Mouse (Mus musculus) thymus, postnatal 25 days (tissue): ENCODE measurements around the gene Hip1.
"Not testable (repeated sequence)": the region's sequence is repeated elsewhere in the genome, so short reads cannot be mapped to it uniquely, and the experiment has no call there.

Experiments
- DNase-seq: peaks from one replicate; pipeline ENCODE4 v3.0.0; 2022

Hip1 gene

DNA sequence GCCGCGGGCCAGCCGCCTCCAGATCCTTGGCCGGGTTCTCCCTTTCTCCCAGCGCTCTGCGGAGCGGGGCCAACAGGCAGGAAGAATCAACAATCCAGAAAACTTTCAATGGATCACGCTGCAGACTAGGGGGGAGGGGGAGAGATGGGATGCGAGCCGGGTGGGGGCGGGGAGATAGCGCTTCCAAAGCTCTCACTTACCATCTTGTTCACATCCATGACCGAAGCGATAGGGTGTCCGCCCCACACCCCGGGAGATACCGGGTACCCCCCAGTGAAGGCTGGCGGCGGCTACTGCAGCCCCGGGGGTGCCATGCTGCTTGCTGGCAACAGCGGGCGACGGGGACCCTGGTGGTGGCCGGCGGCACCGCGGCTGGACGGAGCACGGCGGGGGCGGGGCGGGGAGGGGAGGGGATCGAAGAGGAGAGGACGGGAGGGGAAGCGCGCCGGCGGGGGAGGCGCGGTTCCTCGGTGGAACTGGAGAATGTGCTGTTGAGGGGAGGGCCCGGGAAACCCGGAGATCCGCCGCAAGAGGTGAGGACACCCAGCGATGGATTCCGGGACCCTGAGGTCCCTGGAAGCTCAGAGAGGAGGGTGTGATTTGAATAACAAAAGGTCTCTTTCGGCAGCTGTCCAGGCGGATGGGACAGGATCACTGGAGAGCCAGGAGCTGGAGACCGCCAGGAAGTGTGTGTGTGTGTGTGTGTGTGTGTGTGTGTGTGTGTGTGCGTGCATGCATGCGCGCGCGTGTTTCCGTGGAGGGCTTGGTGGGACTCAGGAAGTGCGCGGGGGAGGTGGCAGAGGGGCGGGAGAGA is 55.8 kb downstream of the Hip1 start:
- DNase-seq: peak; percentile 11

DNA sequence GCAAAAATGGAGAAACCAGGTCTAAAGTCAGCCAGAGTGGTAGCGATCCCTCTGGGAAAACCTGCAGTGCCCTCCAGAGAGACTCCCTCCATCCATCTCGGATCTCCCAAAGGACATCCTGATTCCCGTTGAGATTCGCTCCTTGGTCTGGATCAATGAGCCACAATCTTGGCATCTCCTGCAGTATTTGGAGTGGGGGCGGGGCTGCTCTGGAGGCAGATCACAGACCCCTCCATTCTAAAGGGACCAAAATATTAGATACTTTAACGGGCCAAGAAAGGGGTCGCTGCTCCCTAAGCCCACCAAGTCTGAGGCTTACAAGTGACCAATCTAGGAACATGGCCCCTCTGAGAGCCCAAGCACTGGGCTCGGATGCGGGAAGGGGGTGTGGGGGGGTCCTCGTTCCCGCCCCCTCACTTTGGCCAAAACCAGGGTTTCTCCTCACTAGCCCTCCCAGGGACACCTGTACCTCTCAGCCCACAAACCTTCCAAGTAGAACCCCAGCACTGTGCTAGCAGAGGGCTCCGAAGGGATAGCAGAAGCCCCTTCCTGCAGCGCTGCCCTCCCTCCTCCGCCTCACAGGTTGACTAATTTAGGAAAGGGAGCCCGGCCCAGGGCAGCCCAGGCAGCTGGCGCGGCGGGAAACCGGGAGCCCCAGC is 56.6 kb downstream of the Hip1 start:
- DNase-seq: no peak

DNA sequence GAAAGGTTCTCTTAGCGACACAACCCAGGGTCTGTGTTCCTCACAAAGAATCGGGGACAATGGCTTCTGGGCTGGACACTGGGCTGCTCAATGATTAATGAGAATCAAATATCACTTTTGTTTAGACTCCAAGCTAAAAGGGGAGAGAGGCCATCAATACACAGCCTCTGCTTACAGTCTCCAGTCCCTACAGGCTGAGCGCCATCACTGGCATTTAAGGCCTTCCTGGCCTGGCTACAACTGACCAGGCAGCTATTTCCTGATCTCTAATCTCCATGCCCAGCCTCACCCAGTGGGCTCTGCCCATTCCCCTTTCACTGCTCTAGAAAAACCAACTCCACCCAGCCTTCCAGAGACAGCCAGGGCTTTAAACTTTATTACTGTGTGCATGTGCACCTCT is 59.6 kb downstream of the Hip1 start:
- DNase-seq: no peak

DNA sequence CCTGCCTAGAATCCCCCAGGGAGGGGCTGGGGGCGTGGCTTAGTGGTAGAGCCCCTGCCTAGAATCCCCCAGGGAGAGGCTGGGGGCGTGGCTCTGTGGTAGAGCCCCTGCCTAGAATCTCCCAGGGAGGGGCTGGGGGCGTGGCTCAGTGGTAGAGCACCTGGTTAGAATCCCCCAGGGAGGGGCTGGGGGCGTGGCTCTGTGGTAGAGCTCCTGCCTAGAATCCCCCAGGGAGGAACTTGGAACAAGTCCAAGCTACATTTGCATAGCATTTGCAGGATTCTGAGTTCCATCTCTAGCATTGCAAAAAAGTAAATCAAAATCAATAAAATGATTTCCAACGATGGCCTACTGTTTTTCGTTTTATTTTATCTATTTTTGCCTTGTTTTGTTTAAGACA is 61.1 kb downstream of the Hip1 start:
- not testable (repeated sequence) for DNase-seq

GRCm38 (mm10) chr5:135478877-135479600 is 65.9 kb downstream of the Hip1 start:
- no peak for DNase-seq

DNA sequence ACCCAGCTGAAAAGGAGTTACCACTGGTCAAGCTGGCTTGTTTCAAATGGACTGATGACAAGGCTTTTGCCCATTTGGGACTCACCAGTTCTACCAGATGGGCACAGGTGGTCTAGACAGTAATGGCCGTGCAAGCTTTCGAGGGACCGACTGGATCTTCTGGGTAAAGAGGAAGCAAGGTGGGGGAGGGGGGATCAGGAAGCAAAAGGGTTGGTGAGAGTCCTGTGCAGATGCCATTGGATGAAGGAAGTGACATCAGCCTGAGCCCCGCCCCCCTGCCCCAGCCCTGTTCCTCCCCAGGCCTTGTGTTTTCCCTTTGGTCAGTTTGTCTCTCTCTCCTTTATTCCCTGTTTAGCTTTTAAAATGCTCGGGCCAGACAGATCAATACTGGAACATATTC is 68.7 kb downstream of the Hip1 start:
- DNase-seq: no peak

DNA sequence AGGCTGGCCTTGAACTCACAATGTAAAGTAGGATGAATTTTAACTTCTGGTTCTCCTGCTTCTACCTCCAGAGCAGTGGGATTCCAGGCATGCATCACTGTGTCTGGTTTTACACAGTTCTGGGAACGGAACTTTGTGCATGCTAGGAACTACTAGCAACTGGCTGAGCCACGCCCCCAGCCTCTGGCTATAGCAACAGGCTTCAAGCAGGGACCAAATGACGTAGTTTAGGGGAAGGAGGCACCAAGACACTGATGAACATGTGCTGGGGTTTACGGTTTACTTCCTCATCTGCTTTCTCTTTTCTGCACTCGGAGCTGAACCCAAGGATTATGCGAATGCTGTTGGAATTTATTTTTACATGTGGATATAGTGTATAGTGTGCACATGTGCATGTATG is 72.5 kb downstream of the Hip1 start:
- DNase-seq: no peak

DNA sequence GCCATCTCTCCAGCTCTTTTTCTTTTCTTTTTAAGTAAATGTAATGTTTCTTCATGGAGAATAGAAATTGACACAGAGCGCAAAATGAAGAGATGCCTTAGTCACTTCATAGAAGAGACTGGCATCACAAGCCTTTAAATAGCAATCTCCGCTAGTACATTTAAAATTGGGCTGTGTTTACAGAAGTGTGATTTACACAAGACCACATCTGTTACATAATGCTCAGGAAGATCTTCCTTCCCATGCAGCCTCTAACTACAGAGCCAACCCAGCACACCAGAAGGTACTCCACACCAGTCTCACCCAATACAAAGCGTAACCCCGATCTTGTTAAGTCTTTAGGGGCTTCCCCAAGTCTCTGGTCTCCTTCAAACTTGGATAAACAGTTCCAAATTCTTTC is 73.2 kb downstream of the Hip1 start:
- no peak for DNase-seq

DNA sequence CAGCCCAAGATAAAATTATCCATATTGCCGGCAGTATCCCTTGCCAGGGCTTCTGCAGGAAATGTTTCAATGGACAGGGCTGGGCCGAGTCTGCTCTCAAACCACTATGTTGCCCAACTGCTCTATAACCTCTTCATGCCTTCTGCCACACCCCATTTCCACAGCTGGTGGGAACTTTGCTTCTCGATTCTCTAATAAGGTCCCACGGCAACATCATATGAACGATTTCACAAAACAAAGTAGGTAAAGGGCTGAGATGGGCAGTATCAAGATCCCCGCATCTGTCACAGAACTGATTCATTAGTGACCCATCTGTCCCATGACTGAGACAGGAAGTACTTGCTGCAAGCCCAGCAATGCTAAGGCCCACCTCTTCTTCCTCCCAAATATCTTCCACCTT is 76.6 kb downstream of the Hip1 start:
- no peak for DNase-seq

GRCm38 (mm10) chr5:135465833-135466291 is 79.1 kb downstream of the Hip1 start:
- DNase-seq: no peak

GRCm38 (mm10) chr5:135463380-135463779 is 81.5 kb downstream of the Hip1 start:
- DNase-seq: no peak

GRCm38 (mm10) chr5:135460833-135461173 is 84.1 kb downstream of the Hip1 start:
- DNase-seq: no peak

DNA sequence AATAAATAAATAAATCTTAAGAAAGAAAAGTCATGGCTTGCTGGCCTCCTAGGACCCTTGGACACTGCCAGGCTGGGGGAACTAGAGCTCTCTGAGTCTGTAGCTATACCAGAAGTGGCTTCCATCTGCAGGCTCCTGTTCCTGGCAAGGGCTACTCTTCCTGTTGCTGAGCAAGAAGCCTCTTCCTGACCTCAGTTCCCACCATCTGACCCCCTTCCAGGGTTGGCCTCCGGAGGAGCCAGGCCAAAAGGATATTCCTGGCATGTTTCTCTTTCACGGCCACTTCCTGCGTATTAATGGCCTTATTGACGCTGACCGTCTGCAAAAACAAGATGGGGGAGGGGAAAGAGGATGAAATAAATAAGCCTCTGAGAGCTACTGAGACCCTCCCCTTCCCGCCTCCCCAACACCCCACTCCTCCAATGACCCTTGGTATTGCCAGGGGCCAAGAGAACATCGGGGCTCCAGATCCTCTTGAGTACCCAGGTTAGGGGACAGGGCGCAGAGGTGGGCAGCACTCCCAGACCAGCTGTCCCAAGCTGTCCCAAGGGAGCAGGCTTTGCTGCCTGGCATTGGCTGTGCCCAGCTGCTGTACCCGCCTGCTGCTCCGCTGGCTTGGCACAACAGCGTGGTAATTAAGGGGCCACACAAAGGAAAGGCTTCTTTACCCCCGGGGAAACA is 84.6 kb downstream of the Hip1 start:
- DNase-seq: no peak

- DNase-seq: peak; percentile 37
Observed at GRCm38 (mm10) chr5:135459486-135459885, 85.4 kb downstream of the Hip1 start.

DNA sequence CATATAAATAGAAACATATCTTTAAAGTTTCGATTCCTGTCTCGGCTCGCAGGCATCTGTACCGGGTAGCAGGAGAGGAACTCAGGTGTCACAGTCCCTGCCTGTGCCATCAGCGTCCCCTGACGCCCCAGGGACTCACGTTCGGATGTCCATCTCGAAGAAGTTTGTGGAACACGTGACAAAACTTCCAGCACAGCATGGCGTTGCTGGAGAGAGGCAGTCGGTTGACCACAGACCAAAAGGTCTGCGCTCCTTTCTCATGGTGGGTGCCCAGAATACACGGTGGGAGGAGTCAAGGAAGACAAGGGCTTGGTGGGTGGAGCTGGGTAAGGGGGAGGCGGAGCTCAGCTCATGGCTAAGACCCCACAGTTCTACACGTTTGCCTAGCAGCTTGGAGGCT is 87.0 kb downstream of the Hip1 start:
- DNase-seq: no peak

DNA sequence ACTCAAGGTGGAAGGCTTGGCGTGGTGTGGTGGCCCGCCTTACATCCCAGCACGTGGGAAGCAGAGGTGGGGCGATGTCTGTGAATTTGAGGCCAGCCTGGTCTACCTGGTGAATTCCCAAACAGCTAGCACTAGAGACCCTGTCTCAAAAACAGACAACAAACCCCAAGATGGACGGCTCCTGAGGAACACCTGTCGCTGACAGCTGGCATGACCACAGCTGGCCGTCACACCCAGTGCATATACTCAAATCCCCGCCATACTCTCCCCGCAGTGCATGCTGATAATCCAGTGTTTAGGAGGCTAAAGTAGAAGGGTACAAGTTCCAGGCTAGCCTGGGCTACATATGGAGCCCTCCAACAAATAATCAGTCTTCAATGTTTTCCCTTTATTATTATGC is 88.4 kb downstream of the Hip1 start:
- no peak for DNase-seq

DNA sequence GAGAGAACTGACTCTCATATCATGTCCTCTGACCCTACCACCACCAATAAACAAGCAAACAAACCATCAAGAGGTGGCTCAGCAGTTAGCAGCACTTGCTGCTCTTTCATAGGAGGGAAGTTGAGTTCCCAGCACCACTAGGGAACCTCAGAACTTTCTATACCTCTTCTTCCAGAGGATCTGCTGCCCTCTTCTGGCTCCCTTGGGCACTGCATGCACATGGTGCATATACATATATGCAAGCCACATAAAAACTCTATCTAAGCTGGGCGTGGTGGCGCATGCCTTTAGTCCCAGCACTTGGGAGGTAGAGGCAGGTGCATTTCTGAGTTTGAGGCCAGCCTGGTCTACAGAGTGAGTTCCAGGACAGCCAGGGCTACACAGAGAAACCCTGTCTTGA is 90.7 kb downstream of the Hip1 start:
- no peak for DNase-seq

DNA sequence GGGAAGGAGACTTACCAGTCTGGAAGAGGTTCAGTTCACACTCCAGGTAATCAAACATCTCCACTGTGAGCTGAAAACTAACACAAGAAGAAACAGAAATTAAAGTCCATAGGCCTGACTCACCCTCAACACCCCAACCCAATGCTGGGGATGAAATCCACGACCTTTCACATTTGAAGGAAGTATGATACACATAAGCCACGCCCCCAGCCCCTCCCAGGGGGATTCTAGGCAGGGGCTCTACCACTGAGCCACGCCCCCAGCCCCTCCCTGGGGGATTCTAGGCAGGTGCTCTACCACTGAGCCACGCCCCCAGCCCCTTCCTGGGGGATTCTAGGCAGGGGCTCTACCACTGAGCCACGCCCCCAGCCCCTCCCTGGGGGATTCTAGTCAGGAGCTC is 93.4 kb downstream of the Hip1 start:
- DNase-seq: not testable (repeated sequence)

GRCm38 (mm10) chr5:135451100-135451499 is 93.8 kb downstream of the Hip1 start:
- DNase-seq: no peak

- no peak for DNase-seq
Observed at GRCm38 (mm10) chr5:135445755-135446154, 99.2 kb downstream of the Hip1 start.

DNA sequence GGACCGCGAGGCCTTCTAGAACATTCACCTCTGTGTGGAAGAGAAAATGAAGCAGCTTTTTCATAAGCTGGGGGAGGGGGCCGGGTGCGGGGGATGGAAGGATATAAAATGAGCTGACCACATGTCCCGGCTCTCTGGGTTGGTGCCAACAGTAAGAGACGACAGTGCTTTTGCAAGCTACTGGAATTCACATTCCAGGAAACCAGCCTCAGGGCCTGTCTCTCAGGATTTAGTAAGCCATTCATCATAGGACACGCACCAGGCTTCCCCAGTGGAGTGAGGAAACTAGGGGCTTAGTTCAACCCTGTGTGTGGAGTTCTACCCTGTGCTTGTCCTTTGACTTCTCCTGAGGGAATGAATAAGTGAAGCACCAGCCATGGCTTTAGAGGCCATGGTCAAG is 102.5 kb downstream of the Hip1 start:
- no peak for DNase-seq

- no peak for DNase-seq
Observed at GRCm38 (mm10) chr5:135435039-135435438, 109.9 kb downstream of the Hip1 start.

GRCm38 (mm10) chr5:135433861-135434260 is 111.1 kb downstream of the Hip1 start:
- no peak for DNase-seq
